Mouse (Mus musculus) heart, postnatal 0 days (tissue): ENCODE measurements at regions not wholly inside any gene's neighbourhood (a gene's known extent, or its start where the extent isn't known, plus 50 kb on each side); places are given as distances from the start of the nearest gene placed in this dataset.

Source experiments
- CTCF ChIP-seq: IDR thresholded peaks from 2 replicates; pipeline ENCODE4 v1.5.1; 2016; ENCODE audit warnings: antibody characterized with exemption, control low read depth, low read depth
- EP300 ChIP-seq: IDR thresholded peaks from 2 replicates; pipeline ENCODE4 v1.6.1; 2016; ENCODE audit warnings: antibody characterized with exemption, low read depth

DNA sequence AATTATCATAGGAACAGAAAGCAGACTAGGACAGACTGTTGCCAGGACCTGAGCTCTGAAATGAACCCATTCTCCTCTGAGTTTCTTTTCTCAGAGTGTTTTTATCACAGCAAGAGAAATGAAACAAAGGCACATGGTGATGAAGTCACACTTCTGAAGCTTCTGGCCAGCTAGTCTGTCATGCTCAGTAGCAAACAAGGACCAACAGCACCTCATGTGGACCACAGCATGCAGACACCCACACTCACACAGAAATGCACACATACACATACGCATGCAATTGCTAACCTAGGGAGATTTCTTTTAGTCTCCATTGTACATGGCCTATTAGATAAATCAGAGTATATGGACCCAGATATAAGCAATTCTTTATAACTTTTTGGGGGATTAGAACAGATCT, 76.3 kb upstream of the Thbs1 start:
- TF ChIP-seq EP300 (no peak), CTCF (no peak)
